Mouse (Mus musculus): ENCODE measurements around the gene Dnajc1.

GRCm38 (mm10) chr2:18389631-18390030, 3.0 kb downstream of the Dnajc1 start:
- TF ChIP-seq CTCF (IDR thresholded peaks at IDR 0.05; ENCODE audit: insufficient read depth, low read length) (no peak), POLR2A (IDR thresholded peaks at IDR 0.05; ENCODE audit: borderline replicate concordance, extremely low read depth, low read depth, low read length) (no peak)

Data from lung, adult 2 months (tissue).